Mouse (Mus musculus) adrenal gland, postnatal 36 days (tissue): ENCODE data around the gene Ssbp4. TPM values are rescaled to one million over a fixed set of nuclear protein-coding genes. Genes with fewer than 3 reads are reported as not detected.
A peak's percentile ranks its signal among the peaks of the same experiment; 100 is the strongest.

Source experiments
- DNase-seq, 2 experiments: peaks; one replicate each; pipeline ENCODE4 v3.0.0; 2021; ENCODE audit warnings: mixed read lengths in 1 of 2
- long read RNA-seq, 2 experiments: library from polyadenylated mRNA; stranded (forward); transcript quantifications; one replicate each; pipeline ENCODE4 v2.0.0; 2021; ENCODE audit warnings: borderline sequencing depth in 2 of 2
- total RNA-seq, 2 experiments: library from RNA; stranded (reverse); gene quantifications; 2 replicates each; pipeline ENCODE4 v1.2.3; 2021

Gene Ssbp4
- total RNA-seq = 100 to 1,000 TPM in 1 of 2 experiments, 10 to 100 TPM in 1; 89.7 to 103 TPM
- long read RNA-seq, experiment 1, transcript Ssbp4-201 (17 exons, 1,475 nt) = major isoform, 41 of 137 reads
- long read RNA-seq, experiment 1, partial matches to known transcripts = 32 of 137 reads
- long read RNA-seq, experiment 1, other reads (novel, unspliced or antisense) = 63 of 137 reads
- long read RNA-seq, experiment 2, transcript Ssbp4-201 (17 exons, 1,475 nt) = major isoform, 22 of 72 reads
- long read RNA-seq, experiment 2, partial matches to known transcripts = 15 of 72 reads
- long read RNA-seq, experiment 2, other reads (novel, unspliced or antisense) = 35 of 72 reads

DNA sequence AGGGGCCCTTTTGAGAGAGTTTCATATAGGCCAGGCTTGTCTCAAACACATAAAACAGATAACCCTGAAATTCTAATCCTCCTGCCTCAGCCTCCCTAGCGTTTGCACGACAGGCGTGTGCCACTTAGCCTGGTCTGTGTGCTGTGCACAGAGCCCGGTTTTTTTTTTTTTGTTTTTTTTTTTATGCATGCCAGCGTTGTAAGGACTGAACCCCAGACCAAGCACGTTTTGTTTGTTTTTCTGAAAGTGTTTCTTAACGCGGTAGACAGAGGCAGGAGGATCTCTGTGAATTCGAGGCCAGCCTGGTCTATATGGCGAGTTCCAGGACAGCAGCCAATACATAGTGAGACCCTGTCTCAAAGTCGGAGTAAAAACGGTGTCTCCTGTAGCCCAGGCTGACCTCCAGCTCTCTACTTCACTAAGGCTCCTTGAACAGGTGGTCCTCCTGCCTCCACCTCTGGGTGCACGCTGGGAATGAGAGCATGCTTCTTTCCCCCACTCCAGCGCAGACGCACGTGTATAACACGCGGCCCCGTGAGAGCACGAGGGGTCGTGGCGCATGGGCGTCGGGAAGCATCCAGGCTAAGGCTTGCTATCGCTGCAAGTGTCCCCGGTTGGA, at the start of gene Ssbp4:
TSS of gene Ssbp4 (minus strand) at position 124 of the 619 bp plus-strand sequence.
- no peak for DNase-seq

DNA sequence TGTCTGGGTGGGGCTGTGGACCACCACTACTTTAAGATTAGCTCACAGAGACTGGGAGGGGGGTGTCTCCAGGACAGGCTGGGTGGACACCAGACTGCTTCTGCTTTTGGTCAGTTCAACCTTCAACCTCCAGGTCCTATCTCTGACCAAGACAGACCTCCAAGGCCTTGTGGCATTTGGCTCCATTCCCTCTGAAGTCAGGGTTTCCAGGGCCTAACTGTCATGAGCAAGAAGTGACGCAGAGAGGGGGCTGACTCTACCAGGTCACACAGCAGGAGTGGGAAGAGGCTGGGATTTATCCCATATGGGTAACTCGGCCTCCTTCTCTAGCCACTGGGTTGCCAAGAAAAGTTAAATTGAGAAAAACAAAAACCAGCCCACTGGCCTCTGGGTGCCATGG, 49.1 kb upstream of the Ssbp4 start:
- DNase-seq = peak; percentile 77 to 86

DNA sequence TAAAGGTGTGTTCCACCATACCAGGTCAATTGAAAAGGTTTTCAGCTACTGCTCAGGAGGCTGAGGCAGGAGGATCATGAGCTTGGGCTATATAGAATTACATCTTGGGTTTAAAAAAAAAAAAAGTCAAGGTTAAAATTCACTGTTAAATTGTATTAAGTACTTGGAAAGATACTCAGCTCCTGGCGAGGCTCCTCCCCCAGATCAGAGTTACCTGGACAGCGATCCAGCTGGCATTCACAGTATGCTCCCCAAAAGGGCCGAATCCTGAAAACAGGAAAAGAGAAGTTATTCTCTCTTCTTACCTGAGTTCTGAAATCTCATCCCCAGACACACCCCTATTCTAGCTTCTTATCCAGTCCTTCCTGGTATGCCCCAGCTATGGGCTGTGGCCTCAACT, 48.5 kb upstream of the Ssbp4 start:
- no peak for DNase-seq

DNA sequence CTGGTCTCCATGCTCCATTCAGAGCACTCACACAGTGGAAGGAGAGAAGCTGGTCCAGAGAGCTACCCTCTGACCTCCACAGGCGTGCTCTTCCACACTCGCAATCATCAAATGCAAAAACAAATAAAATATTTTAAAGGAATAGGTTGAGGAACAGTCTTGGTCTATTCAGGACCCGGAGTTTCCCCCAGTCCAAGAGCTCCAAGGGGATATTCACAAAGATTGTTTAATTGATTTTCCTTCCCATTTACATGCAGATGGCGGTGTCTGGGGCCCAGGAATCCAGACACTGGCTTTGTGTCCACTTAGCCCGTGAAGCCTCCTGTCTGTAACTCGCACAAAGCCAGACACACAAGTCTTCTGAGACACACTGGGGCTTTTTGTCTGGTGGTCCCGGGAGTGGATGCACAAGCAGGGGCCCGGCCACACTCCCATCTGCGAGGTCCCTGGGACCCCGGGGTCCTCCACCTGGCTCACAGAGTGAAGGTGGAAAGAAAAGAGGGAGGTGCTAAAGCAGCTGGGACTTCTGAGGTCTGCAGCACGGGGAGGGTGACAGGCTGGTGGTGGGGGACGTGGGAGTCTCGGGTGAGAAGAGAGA, 47.6 kb upstream of the Ssbp4 start:
- no peak for DNase-seq

DNA sequence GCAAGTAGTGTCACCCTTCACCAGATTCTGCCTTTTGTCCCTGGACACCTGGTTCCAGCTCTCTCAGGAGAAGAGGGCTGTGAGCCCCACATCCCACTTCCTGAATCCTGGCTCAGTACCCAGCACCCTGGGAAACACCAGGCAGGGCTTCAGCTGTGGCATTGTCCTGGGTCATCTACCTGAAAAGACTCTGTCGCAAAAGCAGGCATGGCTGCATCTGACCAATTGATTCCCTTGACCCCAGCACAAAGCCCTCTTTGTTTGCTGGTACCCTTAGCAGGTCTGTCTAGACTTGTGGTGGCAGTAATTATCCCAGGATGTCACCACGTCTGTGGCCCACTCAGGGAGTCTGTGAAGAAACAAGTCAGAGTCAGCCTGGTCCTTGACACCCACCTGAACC, 46.8 kb upstream of the Ssbp4 start:
- DNase-seq = no peak

DNA sequence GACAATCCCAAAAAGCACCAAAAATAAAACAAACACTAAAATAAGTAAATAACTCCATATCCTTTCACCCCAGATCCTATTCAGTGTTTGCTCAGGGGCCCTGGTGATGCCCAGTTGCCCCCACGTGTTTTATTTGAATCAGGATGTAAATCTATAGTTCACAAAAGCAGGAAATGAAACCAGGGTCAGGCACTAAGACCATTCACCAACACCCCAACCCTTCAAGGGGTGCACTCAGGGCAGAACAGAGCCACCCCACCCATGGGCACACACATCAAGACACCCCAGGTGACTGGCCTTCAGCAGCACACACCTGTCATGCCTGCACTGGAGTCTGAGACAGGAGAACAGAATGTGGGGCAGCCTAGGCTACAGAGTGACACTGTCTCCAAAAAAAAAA, 45.4 kb upstream of the Ssbp4 start:
- DNase-seq = no peak

DNA sequence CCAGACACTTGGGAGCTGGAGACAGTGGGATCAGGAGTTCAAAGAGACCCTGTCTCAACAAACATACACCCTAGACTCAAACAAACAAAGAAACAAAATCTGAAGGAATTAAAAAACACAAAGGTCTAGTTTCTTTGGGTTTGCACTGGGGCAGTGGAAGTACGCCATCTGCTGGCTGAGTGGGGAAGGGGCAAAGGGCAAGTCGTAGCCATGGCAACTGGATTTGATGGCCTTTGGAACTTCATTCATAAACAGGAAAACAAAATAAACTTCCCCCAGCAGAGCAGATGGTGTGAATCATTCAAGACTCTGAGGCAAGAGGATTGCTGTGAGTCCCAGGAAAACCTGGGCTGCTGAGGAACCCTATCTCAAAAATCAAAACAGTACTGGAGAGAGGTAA, 44.6 kb upstream of the Ssbp4 start:
- peak; percentile 78 to 80 for DNase-seq

DNA sequence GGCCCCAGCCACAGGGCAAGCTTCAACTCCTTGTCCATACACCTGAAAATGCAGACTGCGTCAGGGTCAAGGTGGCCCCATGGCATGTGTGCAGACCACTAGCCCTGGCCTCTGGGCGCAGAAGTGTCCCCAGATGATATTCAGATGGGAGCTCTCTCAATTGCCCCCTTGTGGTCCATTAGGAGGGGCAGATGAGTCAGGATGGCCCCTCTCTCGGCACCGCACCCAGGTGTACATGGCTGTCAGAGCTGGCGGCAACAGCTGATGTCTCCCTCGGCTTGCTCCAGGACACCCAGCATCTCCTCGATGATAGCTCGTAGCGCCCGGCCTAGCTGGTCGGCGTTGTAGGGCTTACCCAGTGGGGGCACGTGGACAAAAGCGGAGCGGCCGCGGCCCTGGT, 41.7 kb upstream of the Ssbp4 start:
- DNase-seq = no peak

DNA sequence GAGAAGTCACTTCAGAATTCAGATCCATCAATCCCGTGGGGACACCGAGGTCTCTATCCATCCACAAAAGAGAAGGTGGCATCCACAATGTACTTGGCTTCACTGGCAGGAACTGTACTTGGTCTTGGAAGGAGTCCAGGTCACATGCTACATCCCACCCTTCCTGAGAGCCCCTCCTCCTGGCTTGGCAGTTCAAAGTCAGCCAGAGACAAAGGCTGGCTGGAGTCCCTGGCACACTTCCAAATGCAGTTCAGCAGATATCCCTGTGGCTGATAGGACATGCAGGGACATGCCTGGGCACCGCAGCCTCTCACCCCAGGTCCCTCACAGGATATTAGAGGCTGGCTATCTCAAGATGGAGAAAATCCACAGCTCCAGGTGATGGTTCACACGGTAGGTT, 40.7 kb upstream of the Ssbp4 start:
- DNase-seq = peak; percentile 91 to 92

DNA sequence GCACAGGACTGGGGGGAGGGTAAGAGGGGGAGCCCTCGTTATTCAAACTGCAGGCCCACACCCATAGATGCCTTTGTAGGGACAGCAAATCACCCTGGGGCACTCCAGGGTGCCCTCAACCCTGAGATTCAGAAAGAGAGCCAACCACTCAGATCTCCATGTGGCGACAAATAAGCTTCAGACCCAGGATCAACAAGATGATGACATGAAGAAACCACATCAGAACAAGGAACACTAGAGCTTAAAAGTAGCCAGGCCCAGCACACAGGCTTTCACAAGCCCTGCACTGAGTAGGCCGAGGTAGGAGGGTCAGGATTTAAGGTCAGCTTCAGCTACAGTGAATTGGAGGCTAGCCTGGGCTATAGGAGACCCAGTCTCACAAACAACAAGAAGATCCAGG, 40.2 kb upstream of the Ssbp4 start:
- DNase-seq = no peak

DNA sequence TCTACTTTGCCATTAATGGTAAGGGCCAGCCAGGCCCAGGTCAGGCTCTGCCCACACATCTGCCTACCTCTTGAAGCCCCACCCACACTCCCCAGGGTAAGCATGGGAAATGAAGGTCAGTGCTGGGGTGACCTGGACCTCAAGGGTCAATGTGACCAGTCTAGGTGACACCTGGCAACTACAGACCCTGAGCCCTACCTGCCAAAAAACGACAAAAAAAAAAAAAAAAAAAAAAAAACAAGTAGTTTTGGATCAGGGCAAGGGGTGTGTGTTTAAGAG, 39.4 kb upstream of the Ssbp4 start:
- peak in 1 of 2 experiments; percentile 38 for DNase-seq

DNA sequence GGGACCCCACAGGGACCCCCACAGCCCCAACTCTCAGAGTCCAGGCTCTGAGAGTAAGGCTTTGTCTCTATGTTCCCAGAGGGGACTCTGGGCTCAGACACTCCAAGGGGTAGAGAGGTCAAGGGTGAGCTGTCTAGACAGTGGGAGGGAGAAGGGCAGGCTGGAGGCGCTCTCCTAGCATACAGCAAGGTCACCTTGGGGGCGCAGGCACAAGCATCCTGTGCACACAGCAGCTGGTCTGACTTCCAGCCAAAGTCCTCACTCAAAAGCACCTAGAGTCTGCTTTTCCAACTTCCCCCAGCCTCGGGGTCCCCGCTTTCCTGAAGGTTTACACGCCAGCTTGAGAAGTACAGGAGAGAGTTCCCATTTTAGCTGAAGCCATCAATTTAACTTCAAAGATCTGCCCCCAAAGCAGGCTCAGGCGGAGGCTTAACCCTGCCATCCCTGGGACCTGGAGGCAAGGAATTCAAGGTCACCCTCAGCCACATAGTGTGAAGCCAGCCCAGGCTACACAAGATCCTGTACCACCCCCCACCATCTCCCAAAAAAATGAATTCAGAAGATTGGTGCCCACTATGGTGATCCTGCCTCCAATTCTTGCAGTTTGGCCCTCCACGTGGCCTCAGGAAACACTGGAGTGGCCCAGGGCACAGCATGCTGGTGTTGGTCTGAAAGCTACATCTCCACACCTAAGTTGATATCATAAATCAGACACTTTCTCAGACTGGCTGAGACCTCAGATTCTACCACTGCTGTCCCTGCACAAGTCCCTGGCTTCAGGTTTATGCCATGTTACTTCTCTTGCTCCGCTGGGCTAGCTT, 38.9 kb upstream of the Ssbp4 start:
- peak; percentile 43 to 53 for DNase-seq

DNA sequence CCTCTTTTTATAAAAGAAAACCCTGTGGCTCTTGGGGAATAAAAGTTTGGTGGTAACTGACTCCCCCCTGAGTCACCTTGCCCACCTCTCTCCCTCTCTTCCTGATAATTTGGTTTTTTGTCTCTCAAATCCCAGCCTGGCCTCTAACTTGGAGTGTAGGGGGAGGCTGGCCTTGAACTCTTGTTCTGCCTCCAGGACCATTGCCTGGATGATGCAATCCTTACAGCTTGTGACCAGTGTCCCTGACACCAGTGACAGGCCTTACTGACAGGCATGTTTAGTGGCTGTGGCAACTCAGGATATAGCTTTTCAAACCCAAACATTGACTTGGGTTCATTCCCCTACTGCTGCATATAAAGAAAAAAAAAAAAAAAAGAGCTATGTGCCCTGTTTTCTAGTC, 38.1 kb upstream of the Ssbp4 start:
- peak; percentile 68 to 80 for DNase-seq

DNA sequence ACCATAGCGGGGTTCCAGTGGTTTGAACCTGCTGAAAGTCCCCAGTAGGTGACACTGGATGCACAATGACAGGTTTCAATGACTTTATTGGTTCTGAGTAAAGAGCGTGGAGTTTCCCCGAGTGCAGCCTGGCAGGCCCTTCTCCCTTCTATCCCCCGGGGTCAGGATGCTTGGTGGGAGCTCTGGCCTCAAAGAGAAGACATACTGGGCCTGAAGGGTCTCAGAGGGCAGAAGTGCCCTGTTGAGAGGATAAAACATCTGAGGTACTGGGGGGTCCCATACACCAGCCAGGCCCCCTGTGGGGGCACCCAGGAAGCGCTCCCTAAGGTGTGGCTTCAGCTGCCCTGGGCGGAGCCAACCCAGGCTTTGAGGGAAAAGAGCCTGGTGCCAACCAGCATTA, 37.7 kb upstream of the Ssbp4 start:
- DNase-seq = no peak

DNA sequence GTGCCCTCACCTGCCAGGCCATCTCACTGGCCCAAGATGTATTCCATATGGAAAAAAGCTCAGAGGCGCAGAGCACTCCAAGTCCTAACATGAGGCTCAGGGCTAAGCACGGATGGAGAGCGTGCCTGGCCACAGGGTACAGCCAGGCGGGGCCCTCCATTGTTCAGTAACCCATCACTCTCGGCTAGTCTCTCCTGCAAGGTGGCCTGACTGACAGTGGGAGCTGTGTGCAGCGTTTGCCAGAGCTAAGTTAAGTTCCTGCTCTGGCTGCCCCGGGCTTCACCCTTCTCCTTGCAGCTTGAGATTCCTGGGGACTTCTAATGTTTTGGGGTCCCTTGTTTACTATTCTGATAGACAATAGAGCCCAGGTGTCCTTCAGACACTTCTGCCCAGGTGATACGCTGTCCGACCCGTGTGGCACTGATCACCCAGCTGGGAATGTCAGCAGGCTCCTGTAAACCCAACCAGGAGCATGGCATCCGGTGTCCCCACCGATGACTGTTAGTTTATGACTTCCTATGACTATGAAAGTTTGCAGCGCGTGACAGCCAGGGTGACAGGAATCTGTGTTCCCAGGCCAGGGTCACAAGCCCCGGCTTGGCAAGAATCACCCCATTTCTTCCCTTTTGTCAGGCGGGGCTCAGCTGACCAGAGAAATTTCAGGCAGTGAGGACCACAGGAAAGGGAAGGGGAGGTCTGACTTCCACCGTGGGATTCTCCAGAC, 37.0 kb upstream of the Ssbp4 start:
- DNase-seq = peak; percentile 75 to 80

DNA sequence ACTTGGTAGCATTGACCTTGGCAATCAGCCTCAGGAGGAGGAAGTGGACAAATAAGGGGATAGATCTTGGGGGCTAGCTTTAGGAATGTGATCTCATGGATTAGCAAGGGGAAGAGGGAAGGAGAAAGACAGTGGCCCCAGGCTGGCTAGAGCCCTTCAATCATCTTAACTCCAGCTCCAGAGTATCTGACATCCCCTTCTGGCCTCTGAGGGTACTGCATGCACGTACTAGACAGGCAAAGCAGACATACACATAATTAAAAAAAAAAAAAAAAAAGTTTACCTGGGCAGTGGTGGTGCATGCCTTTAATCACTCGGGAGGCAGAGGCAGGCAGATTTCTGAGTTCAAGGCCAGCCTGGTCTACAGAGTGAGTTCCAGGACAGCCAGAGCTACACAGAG, 35.4 kb upstream of the Ssbp4 start:
- no peak for DNase-seq

DNA sequence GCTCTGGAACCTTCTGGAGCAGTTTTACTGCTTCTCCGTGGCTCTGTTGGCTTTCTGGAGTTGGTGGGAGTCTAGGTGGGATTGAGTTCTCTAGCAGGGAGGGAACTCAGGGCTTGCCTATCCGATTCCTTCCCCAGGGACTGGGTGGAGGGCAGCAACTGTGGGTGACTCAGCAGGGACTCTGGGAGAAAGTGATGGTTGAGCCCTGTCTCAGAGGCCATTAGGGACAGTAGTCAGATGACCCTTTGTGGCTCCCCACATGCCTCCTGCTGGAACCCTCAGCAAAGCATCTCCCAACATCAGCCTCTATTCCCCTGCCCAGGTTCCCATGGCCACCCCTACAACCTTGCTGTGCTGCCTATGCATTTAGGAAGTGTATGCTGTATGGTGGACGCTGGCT, 34.3 kb upstream of the Ssbp4 start:
- DNase-seq = no peak

DNA sequence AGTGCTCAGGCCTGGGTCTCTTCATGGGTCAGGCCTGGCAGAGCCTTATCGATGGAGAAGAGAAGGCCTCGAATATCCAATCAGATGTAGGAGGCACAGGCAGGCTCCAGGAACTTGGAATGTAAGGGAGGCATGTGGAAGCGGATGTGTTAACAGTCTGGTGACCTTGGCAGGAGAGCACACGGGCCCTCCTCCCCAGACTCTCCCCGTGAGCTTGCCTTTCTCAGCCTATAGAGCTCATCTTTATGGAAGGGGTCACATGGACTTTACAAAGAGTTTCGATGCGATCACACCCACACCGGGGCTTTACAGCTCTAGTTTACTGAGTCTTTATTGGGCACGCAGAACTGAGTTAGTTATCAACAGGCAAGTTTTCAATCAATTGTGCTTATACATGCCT, 30.1 kb upstream of the Ssbp4 start:
- DNase-seq = no peak

DNA sequence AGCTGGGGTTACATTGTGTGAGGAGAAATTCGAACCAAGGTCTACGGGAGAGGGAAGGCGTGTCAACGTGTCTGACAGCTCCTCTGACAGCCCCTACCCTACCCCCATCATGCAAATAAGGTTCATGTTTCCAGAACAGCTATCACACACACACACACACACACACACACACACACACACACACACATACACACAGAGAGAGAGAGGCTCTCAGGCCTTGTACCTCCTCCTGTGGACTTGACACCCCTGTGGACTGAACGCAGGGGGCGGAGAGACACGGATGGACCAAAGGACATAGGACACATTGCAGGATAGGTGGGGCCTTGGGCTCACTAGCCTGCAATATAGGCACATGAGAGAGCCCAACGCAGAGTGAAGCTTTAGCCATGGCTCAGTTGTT, 28.2 kb upstream of the Ssbp4 start:
- no peak for DNase-seq

DNA sequence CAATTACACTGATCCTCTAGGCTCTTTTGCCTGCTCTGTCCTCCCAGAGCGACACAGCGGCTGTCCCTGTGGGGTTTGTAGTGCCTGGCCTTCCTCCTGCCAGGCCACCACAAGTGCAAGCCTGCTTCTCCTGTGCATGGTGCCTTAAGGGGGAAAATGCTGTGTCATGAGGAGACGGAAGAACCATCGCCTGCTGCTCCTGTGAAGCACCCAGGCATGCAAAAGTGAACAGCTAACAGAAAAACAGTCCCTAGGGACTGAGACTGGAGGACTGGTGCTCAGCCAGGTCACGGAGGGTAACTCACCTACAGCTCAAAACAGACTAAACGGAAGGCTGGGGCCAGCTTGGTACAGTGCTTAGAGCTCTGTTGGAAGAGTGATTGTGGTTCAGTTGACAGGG, 26.9 kb upstream of the Ssbp4 start:
- no peak for DNase-seq

DNA sequence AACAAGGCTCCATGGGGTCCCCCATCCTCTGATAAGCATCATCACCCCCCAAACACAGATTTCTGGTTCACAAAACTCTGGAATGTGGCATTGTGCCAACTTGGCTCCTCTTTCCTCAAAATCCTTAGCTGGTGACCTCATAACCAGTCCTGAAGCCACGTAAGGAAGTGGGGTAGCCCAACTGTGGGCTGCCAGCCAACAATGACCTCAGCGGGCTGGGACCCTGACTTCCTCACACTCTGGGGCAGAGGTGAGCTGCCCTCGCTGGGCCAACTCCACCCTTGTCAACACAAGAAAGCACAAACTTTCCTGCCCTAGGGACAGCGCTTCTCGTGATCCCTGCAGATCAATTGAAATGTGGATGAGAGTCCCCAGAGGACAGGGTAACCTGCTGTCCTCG, 25.4 kb upstream of the Ssbp4 start:
- DNase-seq = peak; percentile 72 to 81

DNA sequence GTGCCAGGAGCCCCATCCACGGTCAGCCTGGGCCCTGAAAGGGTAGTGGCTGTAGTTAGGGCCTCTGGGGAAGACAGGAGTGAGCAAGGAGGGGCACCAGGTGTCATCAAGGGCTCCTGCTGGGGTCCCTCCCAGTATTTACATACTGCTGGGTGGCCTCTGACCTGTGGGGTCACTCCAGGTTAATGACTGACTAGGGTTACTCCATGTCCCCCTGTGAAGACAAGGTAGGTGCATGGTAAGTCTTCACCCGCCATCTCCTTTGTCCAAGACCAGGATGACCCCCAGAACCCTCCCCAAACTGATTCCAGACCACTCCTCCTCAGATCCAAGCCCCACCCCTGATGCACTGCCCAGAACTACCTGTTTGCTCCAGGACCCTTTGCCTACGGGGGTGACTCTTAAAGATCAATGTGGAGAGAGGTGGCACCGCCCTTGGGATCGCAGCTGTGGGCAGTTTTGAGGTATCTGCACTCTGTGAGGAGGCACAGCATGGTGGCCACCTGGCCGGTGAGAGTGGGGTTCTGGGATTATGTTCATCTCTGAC, 23.7 kb upstream of the Ssbp4 start, which contains the start of gene Gdf15:
TSS of gene Gdf15 (minus strand) at position 111 of the 547 bp plus-strand sequence.
- DNase-seq = no peak
